Mouse (Mus musculus) neural tube, embryonic 13.5 days (tissue): ENCODE results near the gene Gm11939. TPM values are rescaled to one million over a fixed set of nuclear protein-coding genes. Genes with fewer than 3 reads are reported as not detected.

Experiments used
- ATAC-seq: fragments of 200-750 bp; cut with Nextera tagmentation; 2 replicates; pipeline ENCODE4 v1.8.0; 2017; ENCODE audit warnings: low read depth, mild to moderate bottlenecking, moderate TSS enrichment, moderate library complexity
- H3K27ac ChIP-seq: fragments of 300-500 bp; sonication (generic); replicated peaks from 2 replicates; pipeline ENCODE4 v1.5.1; 2015; ENCODE audit warnings: moderate library complexity, mild to moderate bottlenecking, inconsistent platforms
- H3K27me3 ChIP-seq: fragments of 300-500 bp; sonication (generic); 2 replicates; pipeline ENCODE4 v1.6.1; 2015; ENCODE audit warnings: mild to moderate bottlenecking, inconsistent platforms
- H3K36me3 ChIP-seq: fragments of 300-500 bp; sonication (generic); 2 replicates; pipeline ENCODE4 v1.6.1; 2015; ENCODE audit warnings: mild to moderate bottlenecking, inconsistent platforms
- H3K4me1 ChIP-seq: fragments of 300-500 bp; sonication (generic); replicated peaks from 2 replicates; pipeline ENCODE4 v1.6.1; 2015; ENCODE audit warnings: inconsistent platforms
- H3K4me2 ChIP-seq: fragments of 300-500 bp; sonication (generic); 2 replicates; pipeline ENCODE4 v1.6.1; 2015; ENCODE audit warnings: inconsistent platforms, mild to moderate bottlenecking, moderate library complexity
- H3K4me3 ChIP-seq: fragments of 300-500 bp; sonication (generic); 2 replicates; pipeline ENCODE4 v1.5.1; 2015; ENCODE audit warnings: mild to moderate bottlenecking, inconsistent platforms
- H3K9ac ChIP-seq: fragments of 300-500 bp; sonication (generic); 2 replicates; pipeline ENCODE4 v1.6.1; 2015; ENCODE audit warnings: moderate library complexity, mild to moderate bottlenecking, inconsistent platforms
- H3K9me3 ChIP-seq: fragments of 300-500 bp; sonication (generic); 2 replicates; pipeline ENCODE4 v1.6.1; 2016; ENCODE audit warnings: inconsistent platforms
- WGBS: fragments of 180-500 bp; shearing (Covaris S2); methylation state at CpG from one replicate; pipeline ENCODE4 v1.1.7; 2015; 5-methylcytosine and 5-hydroxymethylcytosine counted together
- polyA plus RNA-seq: library from polyadenylated mRNA; unstranded; fragments of >200 nt; fragmentation: Nextera tagmentation; extraction: Ambion mirVana; gene quantifications from 2 replicates; pipeline ENCODE4 v1.2.1, GENCODE M21; 2015

Gm11939 gene
- polyA plus RNA-seq, 1 experiment from 2014 or later: not detected

DNA sequence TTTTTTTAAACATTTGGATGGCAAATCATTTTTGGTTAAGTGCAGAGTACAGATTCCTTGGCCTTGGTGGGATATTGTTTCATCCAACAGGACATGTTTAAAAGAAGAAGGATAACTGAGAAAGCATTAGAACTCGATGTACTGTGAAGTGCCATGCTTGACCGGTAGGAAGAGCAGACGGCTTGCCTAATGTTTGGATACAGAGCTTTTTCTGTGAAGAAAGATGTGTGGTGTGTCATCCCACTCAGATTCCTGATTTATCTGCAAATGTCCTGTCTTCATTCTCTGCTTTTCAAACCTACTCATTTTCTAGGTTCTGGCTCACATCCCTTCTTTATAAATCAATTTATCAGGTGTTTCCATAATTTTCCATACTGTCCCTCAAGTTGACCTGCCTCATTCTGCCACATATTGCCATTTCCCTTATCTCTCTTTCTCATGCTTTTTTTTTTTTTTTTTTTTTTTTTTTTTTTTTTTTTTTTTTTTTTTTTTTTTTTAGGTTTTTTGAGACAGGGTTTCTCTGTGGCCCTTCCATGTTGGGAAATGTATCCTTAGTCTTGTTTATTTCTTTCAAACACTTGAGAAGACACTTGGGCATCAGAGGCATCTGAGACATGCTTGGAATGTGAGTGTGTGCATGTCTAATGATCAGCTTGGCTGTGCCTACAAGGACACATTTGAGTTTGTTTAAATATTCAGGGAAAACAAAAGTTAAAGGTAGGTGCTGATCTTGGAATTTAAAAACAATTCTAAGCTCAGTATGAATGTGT, 1.1 kb downstream of the Gm11939 start:
- Histone ChIP-seq H3K36me3 (no peaks in the 10 kb centered on the region), H3K9me3 (no peaks in the 10 kb centered on the region), H3K4me1 (no peaks in the 10 kb centered on the region), H3K4me3 (no peak overlapping the region), H3K27me3 (no peaks in the 10 kb centered on the region), H3K27ac (no peak overlapping the region), H3K9ac (no peak overlapping the region), H3K4me2 (no peak overlapping the region)
- no peak for ATAC-seq
- 92% methylated on average over 3 of the region's 3 CpGs for WGBS

DNA sequence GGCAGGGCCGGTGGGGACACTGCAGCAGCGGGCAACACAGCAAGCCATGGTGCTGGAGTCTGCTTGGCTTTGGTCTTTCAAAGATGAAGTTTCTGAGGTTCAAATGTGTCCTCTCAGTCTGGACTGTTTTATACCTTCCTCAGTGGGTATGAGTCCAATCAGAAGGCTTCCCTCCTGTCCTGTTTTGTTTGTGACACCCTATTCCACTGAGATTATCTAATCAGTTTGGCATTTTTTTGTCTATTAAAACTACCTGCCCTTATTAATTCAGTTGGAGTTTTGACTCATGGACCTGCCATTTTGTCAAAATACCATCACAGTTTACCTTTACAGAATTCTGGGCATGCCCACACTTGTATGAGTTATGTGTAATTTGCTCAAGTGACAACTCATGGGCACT, 2.5 kb downstream of the Gm11939 start, which contains the start of gene Krtap3-2:
Krtap3-2 (minus strand) TSS at position 101 of the 400 bp plus-strand sequence.
- Histone ChIP-seq H3K9me3 (no peaks in the 10 kb centered on the region), H3K9ac (no peak within 1 kb of the TSS), H3K4me3 (no peak within 1 kb of the TSS), H3K4me1 (no peaks in the 10 kb centered on the region), H3K27me3 (no peaks in the 10 kb centered on the region), H3K36me3 (no peaks in the 10 kb centered on the region), H3K27ac (no peak within 1 kb of the TSS), H3K4me2 (no peak within 1 kb of the TSS)
- WGBS: 78% methylated on average over 2 of the region's 2 CpGs
- no peak for ATAC-seq

DNA sequence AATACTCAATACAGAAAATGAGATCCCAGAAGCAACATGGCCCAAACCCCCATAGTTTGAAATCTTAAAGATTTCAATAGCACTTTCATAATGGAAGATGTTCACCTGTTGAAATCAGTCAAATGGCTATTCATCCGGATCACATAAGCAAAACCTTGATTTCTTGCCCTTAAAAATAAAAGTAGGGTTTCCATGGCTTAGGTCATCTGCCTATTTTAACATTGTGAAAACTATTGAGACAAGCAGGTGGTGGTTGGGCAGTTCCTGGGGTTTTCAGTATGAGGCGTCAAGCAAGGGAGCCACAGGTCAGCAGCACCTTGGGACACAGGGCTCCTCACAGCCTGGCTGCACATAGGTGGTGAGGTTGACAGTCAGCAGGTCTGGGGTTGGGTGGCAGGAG, 3.1 kb downstream of the Gm11939 start:
- H3K9ac ChIP-seq: no peak overlapping the region
- 92% methylated on average over 2 of the region's 2 CpGs for WGBS
- no peak for ATAC-seq
- no peaks in the 10 kb centered on the region for H3K4me1 ChIP-seq
- no peaks in the 10 kb centered on the region for H3K27me3 ChIP-seq
- no peaks in the 10 kb centered on the region for H3K36me3 ChIP-seq
- no peaks in the 10 kb centered on the region for H3K9me3 ChIP-seq
- no peak overlapping the region for H3K27ac ChIP-seq
- H3K4me3 ChIP-seq: no peak overlapping the region
- H3K4me2 ChIP-seq: no peak overlapping the region

DNA sequence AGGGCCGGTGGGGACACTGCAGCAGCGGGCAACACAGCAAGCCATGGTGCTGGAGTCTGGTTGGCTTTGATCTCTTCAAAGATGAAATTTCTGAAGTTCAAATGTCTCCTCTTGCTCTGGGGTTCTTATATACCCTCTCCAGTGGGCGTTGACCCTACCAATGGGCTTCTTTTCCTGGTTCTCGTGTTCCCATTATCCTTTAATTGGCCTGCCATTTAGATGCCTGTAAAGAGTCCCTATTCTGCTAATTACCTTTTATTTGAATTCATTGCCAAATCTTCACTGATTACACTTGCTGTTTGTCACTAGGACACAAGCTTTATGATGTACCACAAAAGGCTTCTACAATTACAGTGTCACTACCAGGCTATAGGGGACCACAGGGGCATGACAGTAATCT, 8.5 kb downstream of the Gm11939 start, which contains the start of gene Krtap3-3:
Krtap3-3 (minus strand) TSS at position 101 of the 400 bp plus-strand sequence.
- no peaks in the 10 kb centered on the region for H3K4me1 ChIP-seq
- no peaks in the 10 kb centered on the region for H3K9me3 ChIP-seq
- no peak for ATAC-seq
- no peak within 1 kb of the TSS for H3K4me2 ChIP-seq
- no peak within 1 kb of the TSS for H3K4me3 ChIP-seq
- H3K36me3 ChIP-seq: no peaks in the 10 kb centered on the region
- WGBS: 45% methylated on average over 4 of the region's 4 CpGs
- no peak within 1 kb of the TSS for H3K9ac ChIP-seq
- H3K27ac ChIP-seq: no peak within 1 kb of the TSS
- H3K27me3 ChIP-seq: no peaks in the 10 kb centered on the region

DNA sequence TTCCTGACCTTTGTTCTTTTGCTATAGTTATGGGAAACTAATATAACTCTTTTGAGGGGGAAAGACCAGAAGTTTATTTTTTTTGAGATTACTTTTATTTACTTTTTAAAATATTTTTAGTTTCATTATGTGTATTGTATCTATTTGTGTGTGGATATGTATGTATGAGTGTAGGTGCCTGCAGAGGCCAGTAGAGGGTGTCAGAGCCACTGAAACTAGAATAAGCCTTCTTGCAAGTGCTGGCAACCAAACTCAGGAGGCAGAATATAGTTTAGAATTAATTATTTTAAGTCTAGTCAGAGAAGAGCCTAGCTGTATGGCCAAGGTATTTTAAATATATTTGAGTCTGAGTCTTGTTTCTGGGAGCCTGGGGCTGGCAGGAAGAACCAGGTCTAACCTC, 11.4 kb downstream of the Gm11939 start:
- Histone ChIP-seq H3K4me3 (no peak overlapping the region), H3K27me3 (no peaks in the 10 kb centered on the region; the same call in 1 of the 2 replicates), H3K4me2 (no peak overlapping the region), H3K9ac (no peak overlapping the region), H3K9me3 (no peaks in the 10 kb centered on the region), H3K27ac (no peak overlapping the region), H3K36me3 (no peaks in the 10 kb centered on the region), H3K4me1 (no peaks in the 10 kb centered on the region)
- no peak for ATAC-seq

DNA sequence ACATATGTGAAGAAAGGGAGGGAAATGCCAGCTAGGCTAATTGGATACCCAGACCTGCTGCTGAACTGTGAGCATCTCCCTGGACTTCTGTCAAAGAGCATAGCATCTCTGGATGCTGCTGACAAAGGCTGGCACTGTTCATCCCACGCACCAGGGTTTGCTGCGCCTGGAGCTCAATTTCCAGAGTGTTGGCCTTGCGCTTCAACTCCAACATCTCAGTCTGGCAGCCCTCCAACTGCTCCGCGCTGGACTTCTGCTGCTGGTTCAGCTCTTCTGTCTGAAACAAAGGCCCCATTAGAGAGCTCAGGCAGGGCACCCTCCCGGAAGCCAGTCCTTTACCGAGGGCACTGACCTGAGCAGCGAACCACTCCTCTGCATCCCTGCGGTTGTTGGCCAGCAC, 19.5 kb downstream of the Gm11939 start:
- H3K9me3 ChIP-seq: no peaks in the 10 kb centered on the region
- no peak overlapping the region for H3K4me2 ChIP-seq
- no peak for ATAC-seq
- 63% methylated on average over 9 of the region's 9 CpGs for WGBS
- H3K9ac ChIP-seq: no peak overlapping the region
- no peaks in the 10 kb centered on the region; the same call in 1 of the 2 replicates for H3K27me3 ChIP-seq
- H3K36me3 ChIP-seq: no peaks in the 10 kb centered on the region
- H3K4me1 ChIP-seq: no peaks in the 10 kb centered on the region
- H3K4me3 ChIP-seq: no peak overlapping the region
- H3K27ac ChIP-seq: no peak overlapping the region

DNA sequence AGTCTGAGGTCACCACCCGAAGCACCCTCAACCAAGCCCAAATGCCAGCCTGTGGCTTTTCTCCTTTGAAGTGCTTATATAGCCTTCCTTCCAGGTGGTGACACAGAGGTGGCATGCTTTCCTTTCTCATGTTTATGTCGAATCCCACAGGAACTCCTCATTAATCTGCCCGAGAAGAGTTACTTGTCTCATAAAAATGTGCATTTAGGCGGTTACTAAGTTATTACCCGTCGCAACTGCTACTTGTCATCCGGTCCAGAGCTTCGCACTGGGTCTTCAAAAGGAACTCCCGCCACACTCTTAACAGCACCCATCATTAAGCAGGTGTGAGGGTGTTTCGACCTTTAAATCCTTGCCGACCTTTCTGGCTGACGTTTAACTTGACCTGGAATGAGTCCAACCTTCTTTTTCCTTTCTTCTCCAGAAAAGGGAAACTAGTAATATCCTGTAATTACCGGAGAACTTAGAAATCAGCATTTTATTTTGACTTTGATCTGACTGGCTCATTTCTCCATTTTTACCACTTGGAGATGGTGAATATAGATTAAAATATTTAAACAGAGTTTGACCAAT, 37.9 kb downstream of the Gm11939 start, which contains the start of gene Krt39:
Krt39 (minus strand) TSS at position 51 of the 573 bp plus-strand sequence.
- H3K27ac ChIP-seq: no peak within 1 kb of the TSS
- ATAC-seq: no peak
- H3K36me3 ChIP-seq: no peaks in the 10 kb centered on the region
- H3K4me1 ChIP-seq: no peaks in the 10 kb centered on the region
- no peak within 1 kb of the TSS for H3K9ac ChIP-seq
- no peaks in the 10 kb centered on the region for H3K9me3 ChIP-seq
- no peak within 1 kb of the TSS for H3K4me2 ChIP-seq
- WGBS: 81% methylated on average over 13 of the region's 13 CpGs
- H3K27me3 ChIP-seq: no peaks in the 10 kb centered on the region
- no peak within 1 kb of the TSS for H3K4me3 ChIP-seq

DNA sequence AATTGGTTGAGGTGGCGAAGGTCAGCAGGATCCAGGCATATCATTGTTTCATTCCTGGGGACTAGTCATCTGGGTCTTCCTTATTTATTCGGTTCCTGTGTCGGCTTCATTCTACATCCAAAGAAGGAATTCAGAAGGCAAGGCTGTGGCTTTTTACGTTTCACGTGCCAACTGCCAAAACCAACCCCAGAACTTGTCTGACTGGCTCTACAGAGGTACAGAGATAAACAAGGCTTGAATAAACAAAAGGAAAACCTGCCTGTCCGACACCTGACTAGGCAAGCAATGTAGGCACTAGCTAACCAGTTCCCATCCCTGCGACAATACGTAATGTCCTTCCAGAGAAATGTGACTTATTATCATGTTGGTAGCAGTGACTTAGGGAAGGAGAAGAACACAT, 45.2 kb downstream of the Gm11939 start:
- Histone ChIP-seq H3K27ac (no peak overlapping the region), H3K9ac (no peak overlapping the region), H3K9me3 (no peaks in the 10 kb centered on the region), H3K36me3 (no peaks in the 10 kb centered on the region), H3K4me3 (no peak overlapping the region), H3K4me1 (no peaks in the 10 kb centered on the region), H3K4me2 (no peak overlapping the region), H3K27me3 (no peaks in the 10 kb centered on the region)
- WGBS: 90% methylated on average over 8 of the region's 8 CpGs
- ATAC-seq: no peak

Other genes with a start within 250 kb of the Gm11939 start
- 0.19 and 0.22 TPM in 2 replicates for gene Krt25, start 236.5 kb downstream of the Gm11939 start, polyA plus RNA-seq
- gene Krt26, start 221.5 kb downstream of the Gm11939 start, polyA plus RNA-seq: 0.11 and 0.25 TPM in 2 replicates
- gene Krt27, start 208.4 kb downstream of the Gm11939 start, polyA plus RNA-seq: 0.25 and 0.32 TPM in 2 replicates
- gene Krt28, start 184.6 kb downstream of the Gm11939 start, polyA plus RNA-seq: 0.89 TPM in 1 of 2 replicates, not detected in the other
- gene Krt10, start 170.1 kb downstream of the Gm11939 start, polyA plus RNA-seq: 33.6 and 35.6 TPM in 2 replicates
- 0.13 TPM in 1 of 2 replicates, not detected in the other for gene Krt12, start 137.2 kb downstream of the Gm11939 start, polyA plus RNA-seq
- 0.42 TPM in 1 of 2 replicates, not detected in the other for gene Krt20, start 121.3 kb downstream of the Gm11939 start, polyA plus RNA-seq
- gene Krt23, start 66.3 kb downstream of the Gm11939 start, polyA plus RNA-seq: 0.19 TPM in 1 of 2 replicates, not detected in the other
- gene Krt39, start 38.1 kb downstream of the Gm11939 start, polyA plus RNA-seq: not detected in 2 replicates
- not detected in 2 replicates for gene Krt40, start 16.3 kb downstream of the Gm11939 start, polyA plus RNA-seq
- gene Krtap3-3, start 8.6 kb downstream of the Gm11939 start, polyA plus RNA-seq: not detected in 2 replicates
- gene Krtap3-2, start 2.6 kb downstream of the Gm11939 start, polyA plus RNA-seq: not detected in 2 replicates
- gene Krtap3-1, start 7.2 kb upstream of the Gm11939 start, polyA plus RNA-seq: not detected in 2 replicates
- gene Krtap1-5, start 21.6 kb upstream of the Gm11939 start, polyA plus RNA-seq: not detected in 2 replicates
- not detected in 2 replicates for gene Krtap1-4, start 24.2 kb upstream of the Gm11939 start, polyA plus RNA-seq
- not detected in 2 replicates for gene Krtap1-3, start 31.9 kb upstream of the Gm11939 start, polyA plus RNA-seq
- not detected in 2 replicates for gene Krtap9-3, start 38.6 kb upstream of the Gm11939 start, polyA plus RNA-seq
- gene Gm11938, start 43.8 kb upstream of the Gm11939 start, polyA plus RNA-seq: not detected in 2 replicates
- gene Gm11937, start 50.7 kb upstream of the Gm11939 start, polyA plus RNA-seq: not detected in 2 replicates
- gene Krtap2-4, start 55.4 kb upstream of the Gm11939 start, polyA plus RNA-seq: not detected in 2 replicates
- not detected in 2 replicates for gene Gm11562, start 61.0 kb upstream of the Gm11939 start, polyA plus RNA-seq
- not detected in 2 replicates for gene Krtap4-1, start 68.8 kb upstream of the Gm11939 start, polyA plus RNA-seq
- gene Krtap4-2, start 75.6 kb upstream of the Gm11939 start, polyA plus RNA-seq: not detected in 2 replicates
- not detected in 2 replicates for gene Krtap4-7, start 84.6 kb upstream of the Gm11939 start, polyA plus RNA-seq
- not detected in 2 replicates for gene Gm11555, start 90.8 kb upstream of the Gm11939 start, polyA plus RNA-seq
- not detected in 2 replicates for gene Gm11563, start 99.5 kb upstream of the Gm11939 start, polyA plus RNA-seq
- gene Krtap4-6, start 106.5 kb upstream of the Gm11939 start, polyA plus RNA-seq: not detected in 2 replicates
- gene Gm14190, start 131.3 kb upstream of the Gm11939 start, polyA plus RNA-seq: not detected in 2 replicates
- not detected in 2 replicates for gene Gm14180, start 174.8 kb upstream of the Gm11939 start, polyA plus RNA-seq
- not detected in 2 replicates for gene Gm11595, start 213.4 kb upstream of the Gm11939 start, polyA plus RNA-seq
- not detected in 2 replicates for gene Krtap4-8, start 221.2 kb upstream of the Gm11939 start, polyA plus RNA-seq
- not detected in 2 replicates for gene Krtap4-9, start 225.7 kb upstream of the Gm11939 start, polyA plus RNA-seq
- not detected in 2 replicates for gene Gm11596, start 234.0 kb upstream of the Gm11939 start, polyA plus RNA-seq
- not detected in 2 replicates for gene Gm11569, start 239.5 kb upstream of the Gm11939 start, polyA plus RNA-seq
- gene Gm11554, start 245.0 kb upstream of the Gm11939 start, polyA plus RNA-seq: not detected in 2 replicates